Mouse (Mus musculus) cortical plate, adult 2 months (tissue): ENCODE data around the gene Acvr1b. TPM values are rescaled to one million over a fixed set of nuclear protein-coding genes. Genes with fewer than 3 reads are reported as not detected.
A peak's percentile ranks its signal among the peaks of the same experiment; 100 is the strongest.

ENCODE experiments used
- H3K27ac ChIP-seq: fragments of 200-500 bp; 2 replicates; pipeline ENCODE4 v1.5.1; 2012; ENCODE audit warnings: low read length, control low read depth, inconsistent platforms; ENCODE audit not compliant: insufficient read depth
- H3K4me1 ChIP-seq: fragments of 200-500 bp; 2 replicates; pipeline ENCODE4 v1.6.1; 2011; ENCODE audit warnings: low read length; ENCODE audit not compliant: control insufficient read depth, insufficient read depth
- H3K4me3 ChIP-seq: fragments of 200-500 bp; 2 replicates; pipeline ENCODE4 v1.5.1; 2011; ENCODE audit warnings: mild to moderate bottlenecking, low read length, control low read depth; ENCODE audit not compliant: insufficient read depth
- CTCF ChIP-seq: fragments of 200-500 bp; IDR thresholded peaks from 2 replicates; pipeline ENCODE4 v1.5.1; 2011; ENCODE audit warnings: mild to moderate bottlenecking, control low read depth, low read length; ENCODE audit not compliant: insufficient read depth; ENCODE audit errors: extremely low read depth
- POLR2A ChIP-seq: fragments of 200-500 bp; IDR thresholded peaks from 2 replicates; pipeline ENCODE4 v1.6.1; 2011; ENCODE audit warnings: mild to moderate bottlenecking, low read length, control low read depth; ENCODE audit not compliant: insufficient read depth; ENCODE audit errors: extremely low read depth
- polyA plus RNA-seq: library from polyadenylated mRNA; depleted of rRNA; stranded (reverse); fragments of >200 nt; gene quantifications from 2 replicates; pipeline ENCODE4 v1.2.3, GENCODE M21; 2012

Acvr1b gene
- polyA plus RNA-seq, 1 experiment, result 70.5 TPM

- peak; percentile 97 for TF ChIP-seq POLR2A
- TF ChIP-seq CTCF, result no peak
- Histone ChIP-seq H3K4me1 (peaks cover 7% of the 10 kb centered on the region), H3K27ac (peak within 1 kb of the TSS; percentile 93)
Measured at GRCm38 (mm10) chr15:101224006-101224906, 50.4 kb downstream of the Acvr1b start, which contains the start of gene Grasp. TSS of gene Grasp (plus strand) at chr15:101224188.

GRCm38 (mm10) chr15:101224977-101225376 lies 51.1 kb downstream of the Acvr1b start:
- H3K4me1 ChIP-seq, result peaks cover 7% of the 10 kb centered on the region
- TF ChIP-seq CTCF, result no peak
- TF ChIP-seq POLR2A, result no peak
- peak overlapping the region; percentile 89 for H3K4me3 ChIP-seq
- peak overlapping the region; percentile 93; the same call in 1 of the 2 replicates for H3K27ac ChIP-seq

More at GRCm38 (mm10) chr15:101224006-101224906, 50.4 kb downstream of the Acvr1b start, which contains the start of gene Grasp:
- peak within 1 kb of the TSS; percentile 89 for H3K4me3 ChIP-seq

GRCm38 (mm10) chr15:101227971-101228370 lies 54.1 kb downstream of the Acvr1b start:
- H3K4me3 ChIP-seq, result no peak overlapping the region
- peak overlapping the region; percentile 80 for H3K27ac ChIP-seq

GRCm38 (mm10) chr15:101228866-101229590 lies 55.2 kb downstream of the Acvr1b start:
- Histone ChIP-seq H3K4me3 (no peak overlapping the region), H3K27ac (no peak overlapping the region), H3K4me1 (peaks cover 4% of the 10 kb centered on the region)
- TF ChIP-seq POLR2A (no peak), CTCF (no peak)

More at GRCm38 (mm10) chr15:101227971-101228370, 54.1 kb downstream of the Acvr1b start:
- peaks cover 5% of the 10 kb centered on the region for H3K4me1 ChIP-seq
- TF ChIP-seq POLR2A, result no peak
- no peak for TF ChIP-seq CTCF

- no peak overlapping the region for H3K27ac ChIP-seq
- H3K4me3 ChIP-seq, result no peak overlapping the region
- no peak for TF ChIP-seq POLR2A
- TF ChIP-seq CTCF, result no peak
- H3K4me1 ChIP-seq, result peaks cover 5% of the 10 kb centered on the region
Measured at GRCm38 (mm10) chr15:101230503-101230902, 56.6 kb downstream of the Acvr1b start.

- H3K4me1 ChIP-seq, result peaks cover 5% of the 10 kb centered on the region
- H3K4me3 ChIP-seq, result no peak overlapping the region
- H3K27ac ChIP-seq, result no peak overlapping the region
- TF ChIP-seq CTCF (peak; percentile 38; the same call in 1 of the 2 replicates), POLR2A (no peak)
Measured at GRCm38 (mm10) chr15:101230995-101231647, 57.3 kb downstream of the Acvr1b start.

- TF ChIP-seq CTCF, result no peak
- no peak for TF ChIP-seq POLR2A
- Histone ChIP-seq H3K27ac (no peak overlapping the region), H3K4me1 (peaks cover 5% of the 10 kb centered on the region), H3K4me3 (no peak overlapping the region)
Measured at GRCm38 (mm10) chr15:101231648-101232180, 57.8 kb downstream of the Acvr1b start.

- peak overlapping the region; percentile 43 for H3K27ac ChIP-seq
- peaks cover 5% of the 10 kb centered on the region for H3K4me1 ChIP-seq
- H3K4me3 ChIP-seq, result no peak overlapping the region
- TF ChIP-seq CTCF (no peak), POLR2A (no peak)
Measured at GRCm38 (mm10) chr15:101232607-101233006, 58.7 kb downstream of the Acvr1b start.

- TF ChIP-seq POLR2A, result no peak
- no peak for TF ChIP-seq CTCF
- peaks cover 4% of the 10 kb centered on the region for H3K4me1 ChIP-seq
- no peak overlapping the region for H3K4me3 ChIP-seq
- peak overlapping the region; percentile 43 for H3K27ac ChIP-seq
Measured at GRCm38 (mm10) chr15:101233183-101233582, 59.3 kb downstream of the Acvr1b start.
